Mouse (Mus musculus): ENCODE measurements around the gene C9. TPM values are rescaled to one million over a fixed set of nuclear protein-coding genes. Genes with fewer than 3 reads are reported as not detected.
A peak's percentile ranks its signal among the peaks of the same experiment; 100 is the strongest.

C9 gene
- polyA plus RNA-seq, 1 experiment from 2014 or later, result 0.08 TPM

GRCm38 (mm10) chr15:6498396-6499070 lies 53.4 kb downstream of the C9 start:
- Histone ChIP-seq H3K36me3 (ENCODE audit: insufficient read depth, low read length) (no peaks in the 10 kb centered on the region), H3K4me2 (ENCODE audit: low read length) (no peak overlapping the region), H3K4me1 (replicated peaks; ENCODE audit: insufficient read depth, low read length) (no peaks in the 10 kb centered on the region), H3K4me3 (replicated peaks; ENCODE audit: low read depth, low read length) (no peak overlapping the region), H3K9ac (ENCODE audit: low read depth, low read length) (no peak overlapping the region), H3K9me3 (replicated peaks; ENCODE audit: low read length) (no peaks in the 10 kb centered on the region), H3K27ac (no peak overlapping the region), H3K27me3 (ENCODE audit: insufficient read depth, low read length) (no peaks in the 10 kb centered on the region)
- no peak for DNase-seq (ENCODE audit: low spot score)
- 79% methylated on average over 10 of the region's 10 CpGs for WGBS
- ATAC-seq (replicated peaks; ENCODE audit: low FRiP score, low read depth), result no peak
- no peak for TF ChIP-seq CTCF (IDR thresholded peaks at IDR 0.05; ENCODE audit: low read depth)

GRCm38 (mm10) chr15:6500787-6501186 lies 55.7 kb downstream of the C9 start:
- Histone ChIP-seq H3K9me3 (replicated peaks; ENCODE audit: low read length) (no peaks in the 10 kb centered on the region), H3K4me3 (replicated peaks; ENCODE audit: low read depth, low read length) (no peak overlapping the region), H3K4me2 (ENCODE audit: low read length) (no peak overlapping the region), H3K27me3 (ENCODE audit: insufficient read depth, low read length) (no peaks in the 10 kb centered on the region), H3K36me3 (ENCODE audit: insufficient read depth, low read length) (no peaks in the 10 kb centered on the region), H3K4me1 (replicated peaks; ENCODE audit: insufficient read depth, low read length) (no peaks in the 10 kb centered on the region), H3K9ac (ENCODE audit: low read depth, low read length) (no peak overlapping the region), H3K27ac (no peak overlapping the region)
- ATAC-seq (replicated peaks; ENCODE audit: low FRiP score, low read depth) (peak; percentile 68; the same call in 1 of the 2 replicates), DNase-seq (ENCODE audit: low spot score) (peak; percentile 84)
- WGBS, result 16% methylated on average over 1 of the region's 1 CpGs
- TF ChIP-seq CTCF (IDR thresholded peaks at IDR 0.05; ENCODE audit: low read depth), result peak; percentile 62

GRCm38 (mm10) chr15:6517525-6517924 lies 72.4 kb downstream of the C9 start:
- DNase-seq (ENCODE audit: low spot score), result no peak
- no peaks in the 10 kb centered on the region for H3K27me3 ChIP-seq (ENCODE audit: insufficient read depth, low read length)
- H3K4me1 ChIP-seq (replicated peaks; ENCODE audit: insufficient read depth, low read length), result no peaks in the 10 kb centered on the region
- H3K4me2 ChIP-seq (ENCODE audit: low read length), result no peak overlapping the region
- WGBS, result 87% methylated on average over 1 of the region's 1 CpGs
- no peak for TF ChIP-seq CTCF (IDR thresholded peaks at IDR 0.05; ENCODE audit: low read depth)
- H3K36me3 ChIP-seq (ENCODE audit: insufficient read depth, low read length), result no peaks in the 10 kb centered on the region
- no peaks in the 10 kb centered on the region for H3K9me3 ChIP-seq (replicated peaks; ENCODE audit: low read length)
- H3K27ac ChIP-seq, result no peak overlapping the region
- no peak for ATAC-seq (replicated peaks; ENCODE audit: low FRiP score, low read depth)
- H3K4me3 ChIP-seq (replicated peaks; ENCODE audit: low read depth, low read length), result no peak overlapping the region
- no peak overlapping the region for H3K9ac ChIP-seq (ENCODE audit: low read depth, low read length)

GRCm38 (mm10) chr15:6519417-6520255 lies 74.5 kb downstream of the C9 start:
- H3K27me3 ChIP-seq (ENCODE audit: insufficient read depth, low read length), result no peaks in the 10 kb centered on the region

GRCm38 (mm10) chr15:6520505-6521155 lies 75.5 kb downstream of the C9 start:
- ATAC-seq (replicated peaks; ENCODE audit: low FRiP score, low read depth), result no peak
- 80% methylated on average over 10 of the region's 10 CpGs for WGBS

More at GRCm38 (mm10) chr15:6519417-6520255, 74.5 kb downstream of the C9 start:
- 78% methylated on average over 19 of the region's 19 CpGs for WGBS
- H3K4me1 ChIP-seq (replicated peaks; ENCODE audit: insufficient read depth, low read length), result no peaks in the 10 kb centered on the region
- no peak for ATAC-seq (replicated peaks; ENCODE audit: low FRiP score, low read depth)
- H3K9ac ChIP-seq (ENCODE audit: low read depth, low read length), result no peak overlapping the region
- DNase-seq (ENCODE audit: low spot score), result no peak
- TF ChIP-seq CTCF (IDR thresholded peaks at IDR 0.05; ENCODE audit: low read depth), result no peak
- no peak overlapping the region for H3K4me3 ChIP-seq (replicated peaks; ENCODE audit: low read depth, low read length)
- no peak overlapping the region for H3K4me2 ChIP-seq (ENCODE audit: low read length)
- H3K27ac ChIP-seq, result no peak overlapping the region
- H3K36me3 ChIP-seq (ENCODE audit: insufficient read depth, low read length), result no peaks in the 10 kb centered on the region
- H3K9me3 ChIP-seq (replicated peaks; ENCODE audit: low read length), result no peaks in the 10 kb centered on the region

GRCm38 (mm10) chr15:6522653-6523167 lies 77.6 kb downstream of the C9 start, which contains the start of gene Fyb:
Fyb (plus strand) TSS chr15:6522853.
- Histone ChIP-seq H3K27me3 (ENCODE audit: insufficient read depth, low read length) (no peaks in the 10 kb centered on the region), H3K4me3 (replicated peaks; ENCODE audit: low read depth, low read length) (no peak within 1 kb of the TSS), H3K36me3 (ENCODE audit: insufficient read depth, low read length) (no peaks in the 10 kb centered on the region), H3K9ac (ENCODE audit: low read depth, low read length) (no peak within 1 kb of the TSS), H3K9me3 (replicated peaks; ENCODE audit: low read length) (no peaks in the 10 kb centered on the region), H3K27ac (no peak within 1 kb of the TSS), H3K4me1 (replicated peaks; ENCODE audit: insufficient read depth, low read length) (no peaks in the 10 kb centered on the region), H3K4me2 (ENCODE audit: low read length) (no peak within 1 kb of the TSS)
- no peak for TF ChIP-seq CTCF (IDR thresholded peaks at IDR 0.05; ENCODE audit: low read depth)
- WGBS, result 72% methylated on average over 8 of the region's 8 CpGs
- DNase-seq (ENCODE audit: low spot score) (no peak), ATAC-seq (replicated peaks; ENCODE audit: low FRiP score, low read depth) (no peak)

More at GRCm38 (mm10) chr15:6520505-6521155, 75.5 kb downstream of the C9 start:
- Histone ChIP-seq H3K4me2 (ENCODE audit: low read length) (no peak overlapping the region), H3K9me3 (replicated peaks; ENCODE audit: low read length) (no peaks in the 10 kb centered on the region), H3K27ac (no peak overlapping the region), H3K4me3 (replicated peaks; ENCODE audit: low read depth, low read length) (no peak overlapping the region), H3K36me3 (ENCODE audit: insufficient read depth, low read length) (no peaks in the 10 kb centered on the region), H3K9ac (ENCODE audit: low read depth, low read length) (no peak overlapping the region), H3K27me3 (ENCODE audit: insufficient read depth, low read length) (no peaks in the 10 kb centered on the region), H3K4me1 (replicated peaks; ENCODE audit: insufficient read depth, low read length) (no peaks in the 10 kb centered on the region)
- DNase-seq (ENCODE audit: low spot score), result no peak
- no peak for TF ChIP-seq CTCF (IDR thresholded peaks at IDR 0.05; ENCODE audit: low read depth)

All from kidney, postnatal 0 days (tissue).